Mouse (Mus musculus): ENCODE data around the gene Slc12a7. TPM values are rescaled to one million over a fixed set of nuclear protein-coding genes. Genes with fewer than 3 reads are reported as not detected.
A peak's percentile ranks its signal among the peaks of the same experiment; 100 is the strongest.

The Slc12a7 gene
- polyA plus RNA-seq, 1 experiment = 144 TPM

DNA sequence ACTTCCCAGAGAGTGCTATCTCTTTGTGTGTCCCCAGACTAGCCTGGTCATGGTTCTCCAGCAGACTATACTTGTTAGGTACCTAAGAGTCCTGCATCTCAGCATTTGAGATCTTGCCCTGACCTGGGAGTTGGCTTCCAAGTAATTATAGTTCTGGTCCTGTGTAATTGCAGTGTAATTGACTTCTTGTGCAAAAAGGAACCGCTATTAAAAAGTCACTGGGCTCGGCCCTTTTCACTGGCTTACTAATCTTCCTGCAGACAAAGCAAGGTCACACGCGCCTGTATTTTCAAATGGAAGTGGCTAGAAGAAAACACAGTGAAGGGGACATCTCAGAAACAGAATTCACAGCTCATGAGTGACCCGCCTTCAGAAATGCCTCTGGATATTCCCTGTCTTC lies 21.1 kb upstream of the Slc12a7 start:
- no peak for DNase-seq
- H3K4me3 ChIP-seq (ENCODE audit: control insufficient read depth, insufficient read depth, low read length) = no peak overlapping the region
- no peaks in the 10 kb centered on the region for H3K36me3 ChIP-seq (ENCODE audit: control insufficient read depth, insufficient read depth, low read length)
- H3K4me1 ChIP-seq (replicated peaks; ENCODE audit: control insufficient read depth, insufficient read depth, low read length) = peaks cover 55% of the 10 kb centered on the region
- TF ChIP-seq CTCF (IDR thresholded peaks at IDR 0.05; ENCODE audit: borderline replicate concordance, control insufficient read depth, extremely low read depth, insufficient read depth, low read length, poor library complexity) (no peak), POLR2A (IDR thresholded peaks at IDR 0.05; ENCODE audit: control insufficient read depth, extremely low read depth, insufficient read depth, low read length, poor library complexity) (no peak)
- 94% methylated on average over 5 of the region's 5 CpGs for WGBS
- no peak overlapping the region; the same call in 1 of the 2 replicates for H3K27ac ChIP-seq (ENCODE audit: control insufficient read depth, insufficient read depth, low read length)
- no peaks in the 10 kb centered on the region for H3K27me3 ChIP-seq (ENCODE audit: control insufficient read depth, insufficient read depth, low read length)

DNA sequence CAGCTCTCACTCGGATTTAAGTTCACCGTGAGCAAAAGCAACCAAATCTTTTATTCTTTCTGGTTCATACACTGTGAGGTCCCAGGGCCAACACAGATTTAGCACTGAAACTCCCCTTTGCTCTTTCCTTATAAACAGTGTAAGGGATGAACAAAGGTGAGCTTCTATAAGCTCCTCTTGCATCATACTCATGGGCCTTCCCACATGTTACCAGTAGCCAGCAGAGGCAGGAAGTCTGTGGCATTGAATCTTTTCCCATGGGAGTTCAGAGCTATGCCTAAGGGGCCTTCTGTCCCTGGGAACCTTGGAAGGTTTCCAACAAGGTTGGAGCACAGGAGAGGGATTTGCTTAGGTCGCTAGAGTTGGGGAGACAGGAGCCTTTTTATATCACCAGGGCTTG lies 20.7 kb upstream of the Slc12a7 start:
- DNase-seq = no peak
- Histone ChIP-seq H3K4me1 (replicated peaks; ENCODE audit: control insufficient read depth, insufficient read depth, low read length) (peaks cover 55% of the 10 kb centered on the region), H3K27ac (ENCODE audit: control insufficient read depth, insufficient read depth, low read length) (peak overlapping the region; percentile 77), H3K4me3 (ENCODE audit: control insufficient read depth, insufficient read depth, low read length) (no peak overlapping the region), H3K36me3 (ENCODE audit: control insufficient read depth, insufficient read depth, low read length) (no peaks in the 10 kb centered on the region), H3K27me3 (ENCODE audit: control insufficient read depth, insufficient read depth, low read length) (no peaks in the 10 kb centered on the region)
- TF ChIP-seq POLR2A (IDR thresholded peaks at IDR 0.05; ENCODE audit: control insufficient read depth, extremely low read depth, insufficient read depth, low read length, poor library complexity) (no peak), CTCF (IDR thresholded peaks at IDR 0.05; ENCODE audit: borderline replicate concordance, control insufficient read depth, extremely low read depth, insufficient read depth, low read length, poor library complexity) (no peak)
- WGBS = 90% methylated on average over 3 of the region's 3 CpGs

DNA sequence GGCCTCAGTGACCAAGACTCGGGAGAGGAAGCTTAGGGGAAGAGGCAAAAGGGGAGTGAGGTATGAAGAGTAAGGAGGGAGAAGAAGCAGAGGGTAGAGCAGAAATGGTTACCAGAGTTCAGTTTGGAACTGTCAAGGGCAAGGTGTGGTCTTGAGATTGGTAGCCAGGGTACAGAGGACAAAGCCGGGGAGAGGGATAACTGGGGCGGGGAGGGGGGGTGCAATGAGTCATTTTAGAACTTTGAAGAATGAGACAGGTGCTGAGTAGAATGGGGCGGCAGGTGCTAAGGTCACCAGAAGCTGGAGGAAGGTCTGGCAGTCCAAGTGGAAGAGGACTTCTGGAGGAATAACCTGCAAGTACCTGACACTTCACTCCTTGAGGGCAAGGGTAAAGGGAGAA lies 19.7 kb upstream of the Slc12a7 start:
- no peak for TF ChIP-seq POLR2A (IDR thresholded peaks at IDR 0.05; ENCODE audit: control insufficient read depth, extremely low read depth, insufficient read depth, low read length, poor library complexity)
- TF ChIP-seq CTCF (IDR thresholded peaks at IDR 0.05; ENCODE audit: borderline replicate concordance, control insufficient read depth, extremely low read depth, insufficient read depth, low read length, poor library complexity) = no peak
- Histone ChIP-seq H3K4me3 (ENCODE audit: control insufficient read depth, insufficient read depth, low read length) (no peak overlapping the region), H3K36me3 (ENCODE audit: control insufficient read depth, insufficient read depth, low read length) (no peaks in the 10 kb centered on the region), H3K4me1 (replicated peaks; ENCODE audit: control insufficient read depth, insufficient read depth, low read length) (peaks cover 54% of the 10 kb centered on the region), H3K27me3 (ENCODE audit: control insufficient read depth, insufficient read depth, low read length) (no peaks in the 10 kb centered on the region), H3K27ac (ENCODE audit: control insufficient read depth, insufficient read depth, low read length) (peak overlapping the region; percentile 77)
- 62% methylated on average over 4 of the region's 4 CpGs for WGBS
- DNase-seq = no peak

DNA sequence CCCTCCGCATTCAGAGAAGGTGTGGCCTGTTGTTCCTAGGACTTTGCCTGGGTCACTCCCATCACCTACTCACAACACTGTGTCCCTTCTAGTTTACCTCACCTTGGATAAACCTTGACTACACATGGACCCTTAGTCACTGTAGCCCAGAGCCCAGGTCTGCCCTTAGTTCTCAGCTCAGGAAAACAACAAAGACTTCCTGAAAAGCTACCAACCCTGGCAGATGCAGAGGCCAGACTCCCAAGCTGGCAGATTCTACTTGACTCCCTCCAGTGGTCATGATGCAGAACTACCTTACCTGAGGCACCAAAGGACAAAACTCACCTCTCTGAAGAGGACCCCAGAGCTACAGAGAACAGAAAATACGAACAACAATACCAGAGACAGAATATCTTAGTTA lies 18.9 kb upstream of the Slc12a7 start:
- H3K36me3 ChIP-seq (ENCODE audit: control insufficient read depth, insufficient read depth, low read length) = no peaks in the 10 kb centered on the region
- peak overlapping the region; percentile 23; the same call in 1 of the 2 replicates for H3K27ac ChIP-seq (ENCODE audit: control insufficient read depth, insufficient read depth, low read length)
- WGBS = 61% methylated on average over 2 of the region's 2 CpGs
- peak; percentile 65 for DNase-seq
- H3K27me3 ChIP-seq (ENCODE audit: control insufficient read depth, insufficient read depth, low read length) = no peaks in the 10 kb centered on the region
- no peak for TF ChIP-seq POLR2A (IDR thresholded peaks at IDR 0.05; ENCODE audit: control insufficient read depth, extremely low read depth, insufficient read depth, low read length, poor library complexity)
- no peak for TF ChIP-seq CTCF (IDR thresholded peaks at IDR 0.05; ENCODE audit: borderline replicate concordance, control insufficient read depth, extremely low read depth, insufficient read depth, low read length, poor library complexity)
- H3K4me1 ChIP-seq (replicated peaks; ENCODE audit: control insufficient read depth, insufficient read depth, low read length) = peaks cover 46% of the 10 kb centered on the region
- H3K4me3 ChIP-seq (ENCODE audit: control insufficient read depth, insufficient read depth, low read length) = no peak overlapping the region

DNA sequence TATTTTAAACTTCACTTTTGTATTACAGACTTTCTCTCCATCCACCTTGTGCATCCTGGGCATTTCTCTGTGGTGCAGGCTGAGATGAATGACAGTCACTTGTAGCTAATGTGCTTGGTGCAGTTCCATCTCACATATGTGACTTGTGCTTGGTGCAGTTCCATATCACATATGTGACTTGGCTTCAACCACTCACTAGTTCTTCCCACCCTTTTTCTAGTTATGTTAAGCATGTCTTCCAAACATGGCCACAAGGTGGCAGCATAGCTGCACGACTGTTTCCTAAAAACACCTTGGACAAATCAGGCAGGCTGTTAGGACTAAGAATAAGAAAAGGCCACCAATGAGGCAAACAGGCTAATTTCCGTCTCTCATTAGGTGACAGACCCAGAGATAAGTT lies 14.7 kb upstream of the Slc12a7 start:
- Histone ChIP-seq H3K27me3 (ENCODE audit: control insufficient read depth, insufficient read depth, low read length) (no peaks in the 10 kb centered on the region), H3K4me3 (ENCODE audit: control insufficient read depth, insufficient read depth, low read length) (no peak overlapping the region), H3K4me1 (replicated peaks; ENCODE audit: control insufficient read depth, insufficient read depth, low read length) (peaks cover 7% of the 10 kb centered on the region), H3K36me3 (ENCODE audit: control insufficient read depth, insufficient read depth, low read length) (no peaks in the 10 kb centered on the region), H3K27ac (ENCODE audit: control insufficient read depth, insufficient read depth, low read length) (no peak overlapping the region)
- WGBS = 8% methylated on average over 2 of the region's 2 CpGs
- DNase-seq = peak; percentile 83
- TF ChIP-seq POLR2A (IDR thresholded peaks at IDR 0.05; ENCODE audit: control insufficient read depth, extremely low read depth, insufficient read depth, low read length, poor library complexity) (no peak), CTCF (IDR thresholded peaks at IDR 0.05; ENCODE audit: borderline replicate concordance, control insufficient read depth, extremely low read depth, insufficient read depth, low read length, poor library complexity) (no peak)

DNA sequence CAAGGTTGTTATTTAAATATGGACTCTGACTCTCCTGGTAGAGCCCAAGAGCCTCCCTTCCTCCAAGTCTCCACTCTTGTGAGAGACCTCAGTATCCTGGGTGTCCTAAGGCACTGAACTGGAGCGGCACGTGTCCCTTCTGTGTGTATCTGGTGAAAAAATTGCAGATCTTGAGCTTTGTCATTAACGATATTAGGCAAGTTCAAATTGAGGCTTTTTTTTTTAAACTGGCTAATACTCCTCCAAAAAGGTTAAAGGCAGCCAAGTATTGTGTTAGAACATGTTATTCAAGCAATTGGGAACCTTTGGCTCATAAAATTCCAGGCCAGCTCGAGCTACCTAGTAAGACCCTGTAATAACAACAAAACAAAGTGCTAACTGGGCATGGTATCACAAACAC lies 12.7 kb upstream of the Slc12a7 start:
- DNase-seq = no peak
- Histone ChIP-seq H3K36me3 (ENCODE audit: control insufficient read depth, insufficient read depth, low read length) (no peaks in the 10 kb centered on the region), H3K27ac (ENCODE audit: control insufficient read depth, insufficient read depth, low read length) (no peak overlapping the region), H3K4me1 (replicated peaks; ENCODE audit: control insufficient read depth, insufficient read depth, low read length) (0 out of 2 replicates have a peak, but pooled peaks cover 4% of the 10 kb centered on the region), H3K4me3 (ENCODE audit: control insufficient read depth, insufficient read depth, low read length) (no peak overlapping the region), H3K27me3 (ENCODE audit: control insufficient read depth, insufficient read depth, low read length) (no peaks in the 10 kb centered on the region; the same call in 1 of the 2 replicates)
- 96% methylated on average over 4 of the region's 4 CpGs for WGBS
- no peak for TF ChIP-seq CTCF (IDR thresholded peaks at IDR 0.05; ENCODE audit: borderline replicate concordance, control insufficient read depth, extremely low read depth, insufficient read depth, low read length, poor library complexity)
- TF ChIP-seq POLR2A (IDR thresholded peaks at IDR 0.05; ENCODE audit: control insufficient read depth, extremely low read depth, insufficient read depth, low read length, poor library complexity) = no peak

DNA sequence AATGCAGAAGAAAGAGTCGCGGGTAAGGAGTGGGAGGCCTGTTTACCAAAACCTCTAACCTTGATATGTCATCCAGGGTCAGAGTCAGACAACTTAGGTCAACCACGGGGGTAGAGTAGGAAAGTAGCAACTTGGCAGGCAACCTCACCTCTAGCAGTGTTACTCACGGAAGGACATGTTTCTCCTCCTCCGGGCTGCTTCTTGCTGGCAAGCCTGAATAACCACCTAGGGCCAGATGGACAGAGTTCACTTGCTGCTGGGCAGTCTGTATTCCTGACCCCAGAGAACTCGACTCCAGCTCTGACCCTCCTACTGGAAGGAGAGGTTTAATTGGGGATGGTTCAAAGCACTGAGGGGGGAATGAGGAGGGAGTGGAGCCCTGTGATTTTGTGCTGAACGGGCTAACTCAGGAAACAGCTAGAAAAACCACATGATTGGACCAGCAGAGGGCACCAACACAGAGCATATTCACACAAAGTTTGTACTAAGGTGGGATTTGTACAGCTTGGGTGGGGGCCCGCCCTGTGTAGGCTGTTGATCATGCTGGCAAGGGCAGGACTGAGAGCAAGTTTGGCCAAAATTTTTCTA lies 9.7 kb upstream of the Slc12a7 start:
- peak; percentile 65 for DNase-seq
- no peaks in the 10 kb centered on the region; the same call in 1 of the 2 replicates for H3K27me3 ChIP-seq (ENCODE audit: control insufficient read depth, insufficient read depth, low read length)
- peaks cover 10% of the 10 kb centered on the region for H3K4me1 ChIP-seq (replicated peaks; ENCODE audit: control insufficient read depth, insufficient read depth, low read length)
- no peaks in the 10 kb centered on the region for H3K36me3 ChIP-seq (ENCODE audit: control insufficient read depth, insufficient read depth, low read length)
- TF ChIP-seq POLR2A (IDR thresholded peaks at IDR 0.05; ENCODE audit: control insufficient read depth, extremely low read depth, insufficient read depth, low read length, poor library complexity) = no peak
- TF ChIP-seq CTCF (IDR thresholded peaks at IDR 0.05; ENCODE audit: borderline replicate concordance, control insufficient read depth, extremely low read depth, insufficient read depth, low read length, poor library complexity) = no peak
- no peak overlapping the region for H3K4me3 ChIP-seq (ENCODE audit: control insufficient read depth, insufficient read depth, low read length)
- WGBS = 42% methylated on average over 8 of the region's 8 CpGs
- no peak overlapping the region for H3K27ac ChIP-seq (ENCODE audit: control insufficient read depth, insufficient read depth, low read length)

All from thymus, adult 2 months (tissue).